Mouse (Mus musculus) neural tube, embryonic 13.5 days (tissue): ENCODE measurements around the gene Vps37c. TPM values are rescaled to one million over a fixed set of nuclear protein-coding genes. Genes with fewer than 3 reads are reported as not detected.

Source experiments
- ATAC-seq: fragments of 200-750 bp; cut with Nextera tagmentation; 2 replicates; pipeline ENCODE4 v1.8.0; 2017; ENCODE audit warnings: low read depth, mild to moderate bottlenecking, moderate TSS enrichment, moderate library complexity
- H3K27ac ChIP-seq: fragments of 300-500 bp; sonication (generic); replicated peaks from 2 replicates; pipeline ENCODE4 v1.5.1; 2015; ENCODE audit warnings: moderate library complexity, mild to moderate bottlenecking, inconsistent platforms
- H3K27me3 ChIP-seq: fragments of 300-500 bp; sonication (generic); 2 replicates; pipeline ENCODE4 v1.6.1; 2015; ENCODE audit warnings: mild to moderate bottlenecking, inconsistent platforms
- H3K36me3 ChIP-seq: fragments of 300-500 bp; sonication (generic); 2 replicates; pipeline ENCODE4 v1.6.1; 2015; ENCODE audit warnings: mild to moderate bottlenecking, inconsistent platforms
- H3K4me1 ChIP-seq: fragments of 300-500 bp; sonication (generic); replicated peaks from 2 replicates; pipeline ENCODE4 v1.6.1; 2015; ENCODE audit warnings: inconsistent platforms
- H3K4me2 ChIP-seq: fragments of 300-500 bp; sonication (generic); 2 replicates; pipeline ENCODE4 v1.6.1; 2015; ENCODE audit warnings: inconsistent platforms, mild to moderate bottlenecking, moderate library complexity
- H3K4me3 ChIP-seq: fragments of 300-500 bp; sonication (generic); 2 replicates; pipeline ENCODE4 v1.5.1; 2015; ENCODE audit warnings: mild to moderate bottlenecking, inconsistent platforms
- H3K9ac ChIP-seq: fragments of 300-500 bp; sonication (generic); 2 replicates; pipeline ENCODE4 v1.6.1; 2015; ENCODE audit warnings: moderate library complexity, mild to moderate bottlenecking, inconsistent platforms
- H3K9me3 ChIP-seq: fragments of 300-500 bp; sonication (generic); 2 replicates; pipeline ENCODE4 v1.6.1; 2016; ENCODE audit warnings: inconsistent platforms
- WGBS: fragments of 180-500 bp; shearing (Covaris S2); methylation state at CpG from one replicate; pipeline ENCODE4 v1.1.7; 2015; 5-methylcytosine and 5-hydroxymethylcytosine counted together
- polyA plus RNA-seq: library from polyadenylated mRNA; unstranded; fragments of >200 nt; fragmentation: Nextera tagmentation; extraction: Ambion mirVana; gene quantifications from 2 replicates; pipeline ENCODE4 v1.2.1, GENCODE M21; 2015

Gene Vps37c
- polyA plus RNA-seq = 34.2 and 37.6 TPM in 2 replicates

DNA sequence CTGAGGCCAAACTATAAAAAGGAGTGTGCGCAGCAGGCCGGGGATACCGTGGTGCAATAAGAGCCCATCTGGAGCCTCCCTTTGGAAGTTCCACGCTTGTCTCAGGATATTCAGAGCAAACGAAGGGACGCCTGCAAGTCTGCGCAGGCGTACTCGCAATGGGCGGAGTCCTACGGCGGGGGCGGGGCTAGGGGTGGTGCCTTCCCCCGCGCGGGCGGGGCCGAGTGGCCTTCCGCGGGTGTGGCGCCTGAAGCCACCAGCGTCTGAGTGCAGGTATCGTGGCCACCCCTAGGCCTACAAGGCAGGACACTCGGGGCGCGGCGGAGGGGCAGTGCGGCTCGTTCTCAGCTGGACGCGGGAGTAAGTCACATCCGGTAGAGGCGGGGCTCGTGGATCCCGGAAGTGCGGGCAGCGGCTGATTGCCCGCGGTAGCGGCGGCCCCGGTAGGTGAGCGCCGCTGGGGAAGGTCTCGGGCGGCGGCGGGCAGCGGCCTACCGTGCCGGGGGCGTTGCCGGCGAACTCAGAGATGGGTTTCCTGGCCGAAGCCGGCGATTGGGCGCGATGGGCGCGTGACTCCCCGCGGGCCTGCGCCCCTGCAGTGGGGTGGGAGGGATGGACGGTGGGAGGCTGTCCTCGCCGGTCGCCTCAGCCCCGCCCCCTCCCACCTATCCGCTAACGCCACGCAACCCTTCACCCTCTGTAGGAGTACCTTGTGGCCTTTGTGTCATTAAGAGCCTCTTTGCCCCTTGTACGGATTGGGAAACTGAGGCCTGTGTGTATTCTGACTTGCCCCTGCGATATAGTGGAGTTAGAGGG is at the start of gene Vps37c:
Vps37c (plus strand) TSS at position 199 of the 816 bp plus-strand sequence.
- Histone ChIP-seq H3K27ac (peak within 1 kb of the TSS; percentile 97), H3K4me3 (peak within 1 kb of the TSS; percentile 74), H3K36me3 (no peaks in the 10 kb centered on the region), H3K9ac (peak within 1 kb of the TSS; percentile 85), H3K4me1 (peaks cover 44% of the 10 kb centered on the region), H3K9me3 (no peaks in the 10 kb centered on the region), H3K4me2 (peak within 1 kb of the TSS; percentile 81), H3K27me3 (no peaks in the 10 kb centered on the region)
- under 1% methylated on average over 72 of the region's 74 CpGs for WGBS
- peak; percentile 94 for ATAC-seq

DNA sequence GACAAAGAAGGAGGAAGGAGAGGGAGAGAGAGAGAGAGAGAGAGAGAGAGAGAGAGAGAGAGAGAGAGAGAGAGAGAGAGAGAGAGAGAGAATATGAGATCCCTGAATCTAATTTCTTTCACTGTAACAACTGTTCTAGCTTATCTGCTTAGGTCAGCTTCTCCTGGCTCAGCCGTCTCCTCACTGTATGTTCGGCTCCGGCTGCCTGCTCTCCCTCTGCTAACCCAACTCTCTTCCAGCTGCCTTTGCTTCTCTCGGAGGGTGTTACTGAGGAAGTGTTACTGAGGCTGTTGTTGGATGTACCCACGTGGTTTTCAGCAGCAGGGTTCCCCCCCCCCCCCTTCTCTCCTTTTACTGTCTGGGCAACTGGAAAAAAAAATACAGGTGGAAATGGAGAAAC is 48.5 kb upstream of the Vps37c start:
- Histone ChIP-seq H3K9ac (no peak overlapping the region), H3K4me1 (peaks cover 9% of the 10 kb centered on the region), H3K9me3 (no peaks in the 10 kb centered on the region), H3K27ac (no peak overlapping the region), H3K4me2 (0 out of 2 replicates have a peak overlapping the region, but pooled peaks have one; percentile 18), H3K36me3 (no peaks in the 10 kb centered on the region), H3K27me3 (peaks cover 9% of the 10 kb centered on the region), H3K4me3 (no peak overlapping the region)
- 12% methylated on average over 5 of the region's 5 CpGs for WGBS
- ATAC-seq = no peak

GRCm38 (mm10) chr19:10640589-10641378 is 47.8 kb upstream of the Vps37c start:
- H3K27ac ChIP-seq = no peak overlapping the region
- H3K4me2 ChIP-seq = no peak overlapping the region
- 46% methylated on average over 13 of the region's 13 CpGs for WGBS
- ATAC-seq = no peak; the same call in 1 of the 2 replicates
- no peak overlapping the region for H3K9ac ChIP-seq
- H3K9me3 ChIP-seq = no peaks in the 10 kb centered on the region
- peaks cover 6% of the 10 kb centered on the region for H3K4me1 ChIP-seq
- no peak overlapping the region for H3K4me3 ChIP-seq
- peaks cover 3% of the 10 kb centered on the region for H3K27me3 ChIP-seq
- H3K36me3 ChIP-seq = no peaks in the 10 kb centered on the region

DNA sequence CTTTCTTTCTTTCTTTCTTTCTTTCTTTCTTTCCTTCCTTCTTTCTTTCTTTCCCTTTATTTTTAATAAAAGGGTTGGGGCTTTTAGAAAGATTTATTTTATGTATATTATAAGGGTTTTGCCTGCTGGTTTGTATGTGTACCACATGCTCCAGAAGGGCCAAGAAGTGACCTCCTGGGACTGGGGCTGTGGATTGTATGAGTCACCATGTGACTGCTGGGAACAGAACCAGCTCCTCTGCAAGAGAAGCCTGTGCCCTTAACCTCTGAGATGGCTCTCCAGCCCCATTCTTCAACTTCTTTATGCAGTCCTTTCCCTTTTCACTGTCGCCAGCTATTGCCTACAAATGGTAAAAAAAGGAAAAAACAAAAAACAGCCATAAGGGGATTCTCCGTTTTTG is 42.9 kb upstream of the Vps37c start:
- H3K4me1 ChIP-seq = peaks cover under 1% of the 10 kb centered on the region; the same call in 1 of the 2 replicates
- no peak overlapping the region for H3K9ac ChIP-seq
- no peaks in the 10 kb centered on the region for H3K9me3 ChIP-seq
- no peaks in the 10 kb centered on the region; the same call in 1 of the 2 replicates for H3K27me3 ChIP-seq
- no peak overlapping the region for H3K4me2 ChIP-seq
- H3K4me3 ChIP-seq = no peak overlapping the region
- no peak overlapping the region for H3K27ac ChIP-seq
- H3K36me3 ChIP-seq = no peaks in the 10 kb centered on the region
- no peak for ATAC-seq
- 91% methylated on average over 2 of the region's 2 CpGs for WGBS

DNA sequence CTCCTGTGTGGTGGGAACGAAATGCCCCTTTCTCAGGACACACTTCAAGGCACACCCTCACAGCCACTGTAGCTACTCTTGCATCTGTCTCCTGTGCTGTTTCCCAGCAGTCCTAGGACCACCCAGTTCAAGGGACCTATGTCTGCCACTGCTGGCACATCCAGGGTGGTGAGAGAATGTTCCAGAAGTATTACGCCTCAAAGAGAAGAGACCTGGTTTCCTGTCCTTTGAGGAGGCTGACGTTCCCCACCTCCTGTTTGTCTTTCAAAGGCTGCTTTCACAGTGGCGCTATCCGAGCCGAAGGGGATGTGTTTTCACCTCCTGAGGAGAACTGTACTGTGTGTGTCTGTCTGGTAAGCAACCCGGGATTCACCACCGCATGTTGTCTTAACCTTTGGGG is 40.4 kb upstream of the Vps37c start:
- H3K4me2 ChIP-seq = no peak overlapping the region
- ATAC-seq = no peak
- no peak overlapping the region for H3K27ac ChIP-seq
- H3K4me3 ChIP-seq = no peak overlapping the region
- 79% methylated on average over 8 of the region's 8 CpGs for WGBS
- no peaks in the 10 kb centered on the region for H3K4me1 ChIP-seq
- H3K36me3 ChIP-seq = no peaks in the 10 kb centered on the region
- no peak overlapping the region for H3K9ac ChIP-seq
- H3K27me3 ChIP-seq = no peaks in the 10 kb centered on the region; the same call in 1 of the 2 replicates
- no peaks in the 10 kb centered on the region for H3K9me3 ChIP-seq

GRCm38 (mm10) chr19:10656058-10656457 is 32.5 kb upstream of the Vps37c start:
- Histone ChIP-seq H3K4me1 (no peaks in the 10 kb centered on the region), H3K4me3 (no peak overlapping the region), H3K27ac (no peak overlapping the region), H3K4me2 (no peak overlapping the region), H3K27me3 (no peaks in the 10 kb centered on the region), H3K36me3 (no peaks in the 10 kb centered on the region), H3K9me3 (no peaks in the 10 kb centered on the region), H3K9ac (no peak overlapping the region)
- no peak for ATAC-seq
- 53% methylated on average over 3 of the region's 3 CpGs for WGBS

GRCm38 (mm10) chr19:10657742-10658141 is 30.8 kb upstream of the Vps37c start:
- H3K27ac ChIP-seq = no peak overlapping the region
- no peak overlapping the region for H3K9ac ChIP-seq
- no peaks in the 10 kb centered on the region; the same call in 1 of the 2 replicates for H3K27me3 ChIP-seq
- no peak for ATAC-seq
- H3K36me3 ChIP-seq = no peaks in the 10 kb centered on the region
- H3K9me3 ChIP-seq = no peaks in the 10 kb centered on the region
- 91% methylated on average over 5 of the region's 5 CpGs for WGBS
- H3K4me1 ChIP-seq = no peaks in the 10 kb centered on the region
- no peak overlapping the region for H3K4me2 ChIP-seq
- H3K4me3 ChIP-seq = no peak overlapping the region

GRCm38 (mm10) chr19:10658406-10658805 is 30.1 kb upstream of the Vps37c start:
- no peaks in the 10 kb centered on the region for H3K36me3 ChIP-seq
- H3K4me1 ChIP-seq = no peaks in the 10 kb centered on the region
- H3K27me3 ChIP-seq = no peaks in the 10 kb centered on the region; the same call in 1 of the 2 replicates
- no peak overlapping the region for H3K27ac ChIP-seq
- H3K9me3 ChIP-seq = no peaks in the 10 kb centered on the region
- no peak overlapping the region for H3K4me3 ChIP-seq
- ATAC-seq = no peak
- H3K4me2 ChIP-seq = no peak overlapping the region
- no peak overlapping the region for H3K9ac ChIP-seq
- WGBS = 88% methylated on average over 2 of the region's 2 CpGs

DNA sequence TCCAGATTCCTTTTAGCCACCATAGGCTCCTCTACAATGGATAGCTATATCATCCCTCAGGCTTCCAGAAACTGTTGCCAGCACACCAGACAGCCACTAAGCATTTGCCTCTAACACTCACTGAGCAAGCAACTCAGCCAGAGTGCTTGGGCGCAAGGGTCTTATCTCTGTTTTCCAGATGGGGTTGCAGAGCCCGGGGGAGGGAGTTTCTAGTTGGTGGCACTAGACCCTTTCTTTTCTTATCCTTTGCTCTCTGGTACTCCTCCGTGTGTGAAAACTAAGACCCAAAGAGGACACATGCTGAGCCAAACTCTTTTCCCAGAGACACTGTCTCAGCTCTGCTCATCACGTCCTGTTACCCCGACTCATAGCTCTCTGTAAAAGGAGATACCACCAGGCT is 27.2 kb upstream of the Vps37c start:
- no peak for ATAC-seq
- 79% methylated on average over 5 of the region's 5 CpGs for WGBS
- no peaks in the 10 kb centered on the region for H3K4me1 ChIP-seq
- no peak overlapping the region for H3K9ac ChIP-seq
- no peaks in the 10 kb centered on the region; the same call in 1 of the 2 replicates for H3K27me3 ChIP-seq
- H3K36me3 ChIP-seq = no peaks in the 10 kb centered on the region
- H3K4me3 ChIP-seq = no peak overlapping the region
- no peak overlapping the region for H3K4me2 ChIP-seq
- no peak overlapping the region for H3K27ac ChIP-seq
- H3K9me3 ChIP-seq = no peaks in the 10 kb centered on the region

DNA sequence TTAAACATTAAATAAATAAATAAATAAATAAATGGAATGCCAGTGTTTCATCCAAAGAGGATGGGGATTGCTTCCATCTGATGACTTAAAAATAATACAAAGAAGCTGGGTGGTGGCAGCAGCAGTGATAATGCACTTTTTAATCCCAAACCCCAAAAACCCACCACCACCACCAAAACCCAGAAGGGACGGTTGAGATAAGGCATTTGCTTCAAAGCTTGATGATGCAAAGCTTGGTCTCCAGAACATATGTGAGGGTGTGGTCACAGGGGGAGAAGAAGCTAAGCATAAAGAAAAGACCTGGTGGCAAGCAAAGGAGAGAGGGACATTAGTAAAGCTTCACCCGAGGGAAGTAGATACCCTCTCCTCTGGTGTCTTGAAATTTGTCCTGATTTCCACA is 26.6 kb upstream of the Vps37c start:
- Histone ChIP-seq H3K4me1 (no peaks in the 10 kb centered on the region), H3K36me3 (no peaks in the 10 kb centered on the region), H3K27ac (no peak overlapping the region), H3K9me3 (no peaks in the 10 kb centered on the region), H3K27me3 (no peaks in the 10 kb centered on the region; the same call in 1 of the 2 replicates), H3K4me2 (no peak overlapping the region), H3K9ac (no peak overlapping the region), H3K4me3 (no peak overlapping the region)
- no peak for ATAC-seq
- WGBS = 88% methylated on average over 2 of the region's 2 CpGs

DNA sequence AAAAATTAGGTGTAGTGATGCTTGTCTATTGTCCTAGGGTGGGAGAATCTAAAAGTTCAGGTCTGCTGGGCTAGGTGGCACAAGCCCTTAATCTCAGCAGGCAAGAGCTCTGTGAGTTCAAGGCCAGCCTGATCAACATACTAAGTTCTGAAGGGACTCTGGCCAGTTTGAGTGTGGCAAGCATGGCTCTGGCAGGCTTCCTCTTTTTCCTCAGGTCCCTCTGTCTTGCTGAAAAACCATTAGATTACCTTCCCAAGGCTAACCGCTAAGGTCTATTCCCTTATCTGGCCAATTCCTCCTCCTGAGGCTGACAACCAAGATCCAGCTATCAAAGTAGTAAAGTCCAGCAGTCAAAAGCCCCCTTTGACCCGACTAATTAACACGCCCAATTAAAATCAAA is 25.9 kb upstream of the Vps37c start:
- Histone ChIP-seq H3K4me3 (no peak overlapping the region), H3K27ac (no peak overlapping the region), H3K36me3 (no peaks in the 10 kb centered on the region), H3K9me3 (no peaks in the 10 kb centered on the region), H3K9ac (no peak overlapping the region), H3K4me2 (no peak overlapping the region), H3K4me1 (no peaks in the 10 kb centered on the region), H3K27me3 (no peaks in the 10 kb centered on the region; the same call in 1 of the 2 replicates)
- ATAC-seq = no peak
- 77% methylated on average over 3 of the region's 3 CpGs for WGBS

DNA sequence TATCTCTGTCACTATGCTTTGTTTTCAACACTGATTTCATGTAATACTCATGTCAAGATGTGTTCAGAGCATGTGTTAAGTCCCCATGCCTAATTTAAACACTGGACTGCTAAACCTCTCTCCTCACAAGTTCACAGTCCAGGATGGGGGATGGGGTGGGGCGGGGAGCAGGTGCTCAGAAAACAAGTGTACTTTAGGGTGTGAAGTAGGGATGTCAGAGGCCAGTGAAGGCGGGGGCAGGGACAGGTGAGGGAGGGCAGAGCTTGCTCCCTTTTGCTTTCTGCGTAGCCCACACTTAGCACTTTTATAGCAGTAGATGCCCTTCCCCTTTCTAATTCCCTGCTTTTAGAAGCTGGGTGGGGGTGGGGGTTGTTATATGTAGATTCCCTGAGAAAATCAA is 23.4 kb upstream of the Vps37c start:
- Histone ChIP-seq H3K27me3 (no peaks in the 10 kb centered on the region; the same call in 1 of the 2 replicates), H3K9ac (no peak overlapping the region), H3K4me2 (no peak overlapping the region), H3K4me3 (no peak overlapping the region), H3K27ac (no peak overlapping the region), H3K9me3 (no peaks in the 10 kb centered on the region), H3K4me1 (no peaks in the 10 kb centered on the region), H3K36me3 (no peaks in the 10 kb centered on the region)
- 63% methylated on average over 3 of the region's 3 CpGs for WGBS
- no peak for ATAC-seq
